Mouse (Mus musculus): Measurements from ENCODE around the gene Fhad1. TPM values are rescaled to one million over a fixed set of nuclear protein-coding genes. Genes with fewer than 3 reads are reported as not detected.
"Not testable (repeated sequence)": the region's sequence is repeated elsewhere in the genome, so short reads cannot be mapped to it uniquely, and the experiment has no call there.

The Fhad1 gene
- polyA plus RNA-seq, 1 experiment from 2014 or later: 3.7 TPM

DNA sequence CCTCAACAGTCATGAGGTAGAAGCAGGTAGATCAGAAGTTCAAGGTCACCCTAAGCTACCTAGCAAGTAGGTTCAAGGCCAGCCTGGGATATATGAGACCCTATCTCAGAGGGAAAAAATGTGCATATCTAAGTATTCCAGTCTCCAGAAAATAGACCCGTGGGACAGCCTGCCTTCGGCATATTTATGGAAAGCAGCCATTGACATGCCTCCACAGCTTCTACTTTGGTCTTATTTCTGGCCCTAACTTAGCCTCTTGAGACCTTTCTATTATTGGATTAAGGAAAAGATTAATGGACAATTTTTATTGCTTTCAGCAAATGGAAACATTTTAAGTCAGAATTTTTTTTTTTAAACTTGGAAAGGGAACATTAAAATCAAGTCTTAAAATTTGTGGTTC lies 12.1 kb upstream of the Fhad1 start:
- Histone ChIP-seq H3K36me3 (peaks cover 14% of the 10 kb centered on the region), H3K4me2 (replicated peaks) (no peak overlapping the region), H3K9me3 (no peaks in the 10 kb centered on the region), H3K27me3 (no peaks in the 10 kb centered on the region), H3K9ac (no peak overlapping the region), H3K4me1 (no peaks in the 10 kb centered on the region), H3K27ac (no peak overlapping the region), H3K4me3 (no peak overlapping the region)
- no peak for ATAC-seq (ENCODE audit: low FRiP score, low read depth)
- WGBS: 54% methylated on average over 2 of the region's 2 CpGs

DNA sequence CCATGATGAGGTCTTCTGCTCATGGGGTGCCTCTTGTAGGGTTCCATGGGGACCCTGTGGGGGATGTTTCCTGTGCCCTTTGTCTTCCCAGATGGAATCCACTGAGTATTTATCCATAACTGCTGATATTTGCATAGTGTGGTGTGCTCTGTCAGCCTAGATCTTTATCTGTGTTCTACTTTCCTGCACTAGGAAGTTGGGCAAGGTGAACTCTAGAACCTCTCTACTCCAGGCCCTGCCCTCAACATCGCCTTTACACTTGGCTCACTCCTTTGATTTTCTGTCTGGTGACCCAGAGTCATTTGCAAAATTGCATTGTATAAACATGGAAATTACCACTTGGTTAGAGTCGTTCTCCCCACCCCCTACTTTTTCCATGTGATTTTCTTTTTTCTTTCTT lies 9.7 kb upstream of the Fhad1 start:
- 94% methylated on average over 2 of the region's 2 CpGs for WGBS
- H3K4me2 ChIP-seq (replicated peaks): no peak overlapping the region
- H3K9me3 ChIP-seq: no peaks in the 10 kb centered on the region
- no peaks in the 10 kb centered on the region for H3K4me1 ChIP-seq
- H3K4me3 ChIP-seq: no peak overlapping the region
- H3K36me3 ChIP-seq: no peaks in the 10 kb centered on the region
- ATAC-seq (ENCODE audit: low FRiP score, low read depth): no peak
- no peak overlapping the region for H3K27ac ChIP-seq
- no peaks in the 10 kb centered on the region for H3K27me3 ChIP-seq
- H3K9ac ChIP-seq: no peak overlapping the region

- 77% methylated on average over 4 of the region's 4 CpGs for WGBS
Observed at GRCm38 (mm10) chr4:142023166-142023565, 8.3 kb upstream of the Fhad1 start.

GRCm38 (mm10) chr4:142017686-142018085 lies 2.8 kb upstream of the Fhad1 start:
- peaks cover 27% of the 10 kb centered on the region for H3K4me1 ChIP-seq
- no peaks in the 10 kb centered on the region for H3K36me3 ChIP-seq
- 50% methylated on average over 15 of the region's 15 CpGs for WGBS
- ATAC-seq (ENCODE audit: low FRiP score, low read depth): no peak
- H3K27ac ChIP-seq: no peak overlapping the region
- no peak overlapping the region for H3K4me3 ChIP-seq
- no peak overlapping the region for H3K4me2 ChIP-seq (replicated peaks)
- H3K9ac ChIP-seq: no peak overlapping the region
- H3K27me3 ChIP-seq: peaks cover 33% of the 10 kb centered on the region
- H3K9me3 ChIP-seq: no peaks in the 10 kb centered on the region

More at GRCm38 (mm10) chr4:142023166-142023565, 8.3 kb upstream of the Fhad1 start:
- Histone ChIP-seq H3K9ac (no peak overlapping the region), H3K9me3 (no peaks in the 10 kb centered on the region), H3K4me2 (replicated peaks) (no peak overlapping the region), H3K4me1 (peaks cover 1% of the 10 kb centered on the region), H3K27me3 (no peaks in the 10 kb centered on the region), H3K27ac (no peak overlapping the region), H3K36me3 (no peaks in the 10 kb centered on the region), H3K4me3 (no peak overlapping the region)
- no peak for ATAC-seq (ENCODE audit: low FRiP score, low read depth)

DNA sequence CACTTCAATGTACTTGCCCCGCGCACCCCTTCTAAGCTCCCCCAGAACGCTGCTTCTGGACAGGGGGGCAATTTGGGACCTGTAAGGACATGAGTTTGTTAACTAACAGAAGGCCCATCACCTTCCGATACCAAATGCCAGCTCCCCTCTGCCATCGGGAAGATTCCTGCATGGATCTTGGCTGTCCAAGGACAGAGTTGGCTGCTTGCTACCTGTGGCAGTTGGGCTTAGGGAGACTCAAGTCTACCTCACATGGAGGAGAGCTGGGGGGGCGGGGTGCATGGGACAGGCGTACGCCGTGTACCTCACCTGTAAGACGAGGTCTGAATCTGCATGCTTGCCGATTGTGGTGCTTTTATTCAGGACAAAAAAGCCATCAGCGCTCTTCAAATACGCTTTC lies 3.6 kb downstream of the Fhad1 start:
- H3K4me1 ChIP-seq: peaks cover 20% of the 10 kb centered on the region
- peaks cover 23% of the 10 kb centered on the region for H3K27me3 ChIP-seq
- no peaks in the 10 kb centered on the region for H3K9me3 ChIP-seq
- no peak overlapping the region for H3K27ac ChIP-seq
- H3K4me3 ChIP-seq: no peak overlapping the region
- WGBS: 92% methylated on average over 13 of the region's 13 CpGs
- no peak for ATAC-seq (ENCODE audit: low FRiP score, low read depth)
- H3K36me3 ChIP-seq: no peaks in the 10 kb centered on the region
- no peak overlapping the region for H3K4me2 ChIP-seq (replicated peaks)
- H3K9ac ChIP-seq: no peak overlapping the region

DNA sequence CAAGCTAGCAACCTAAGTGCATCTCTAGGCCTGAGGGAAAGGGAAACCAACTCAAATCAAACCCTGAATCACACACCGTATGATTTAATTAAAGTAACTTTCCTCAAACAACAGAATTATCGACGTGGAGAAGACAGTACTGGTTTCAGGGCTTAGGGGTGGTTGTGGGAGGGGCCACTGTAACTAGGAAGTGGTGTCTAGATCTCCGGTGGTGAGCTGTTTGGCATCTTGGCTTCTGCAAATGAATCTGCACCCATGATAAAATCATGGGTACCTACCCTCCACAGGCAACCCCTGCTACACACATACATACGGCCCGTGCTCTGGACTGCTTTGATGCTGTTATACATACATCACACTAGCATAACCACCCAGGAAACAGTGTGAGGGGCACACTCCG lies 4.4 kb downstream of the Fhad1 start:
- Histone ChIP-seq H3K9me3 (no peaks in the 10 kb centered on the region), H3K9ac (no peak overlapping the region), H3K4me2 (replicated peaks) (no peak overlapping the region), H3K36me3 (no peaks in the 10 kb centered on the region), H3K4me1 (peaks cover 21% of the 10 kb centered on the region), H3K27me3 (peaks cover 20% of the 10 kb centered on the region), H3K27ac (no peak overlapping the region), H3K4me3 (no peak overlapping the region)
- no peak for ATAC-seq (ENCODE audit: low FRiP score, low read depth)
- WGBS: 76% methylated on average over 7 of the region's 7 CpGs

- H3K27ac ChIP-seq: no peak overlapping the region
- peaks cover 4% of the 10 kb centered on the region; the same call in 1 of the 2 replicates for H3K27me3 ChIP-seq
- no peak overlapping the region for H3K4me3 ChIP-seq
- 0 out of 2 replicates have a peak, but pooled peaks have one; percentile 12 for ATAC-seq (ENCODE audit: low FRiP score, low read depth)
- no peaks in the 10 kb centered on the region for H3K9me3 ChIP-seq
- no peak overlapping the region for H3K4me2 ChIP-seq (replicated peaks)
- H3K4me1 ChIP-seq: peaks cover 13% of the 10 kb centered on the region
- no peaks in the 10 kb centered on the region for H3K36me3 ChIP-seq
- 16% methylated on average over 11 of the region's 11 CpGs for WGBS
- H3K9ac ChIP-seq: 0 out of 2 replicates have a peak overlapping the region, but pooled peaks have one; percentile 8
Observed at GRCm38 (mm10) chr4:142008206-142008605, 6.7 kb downstream of the Fhad1 start.

DNA sequence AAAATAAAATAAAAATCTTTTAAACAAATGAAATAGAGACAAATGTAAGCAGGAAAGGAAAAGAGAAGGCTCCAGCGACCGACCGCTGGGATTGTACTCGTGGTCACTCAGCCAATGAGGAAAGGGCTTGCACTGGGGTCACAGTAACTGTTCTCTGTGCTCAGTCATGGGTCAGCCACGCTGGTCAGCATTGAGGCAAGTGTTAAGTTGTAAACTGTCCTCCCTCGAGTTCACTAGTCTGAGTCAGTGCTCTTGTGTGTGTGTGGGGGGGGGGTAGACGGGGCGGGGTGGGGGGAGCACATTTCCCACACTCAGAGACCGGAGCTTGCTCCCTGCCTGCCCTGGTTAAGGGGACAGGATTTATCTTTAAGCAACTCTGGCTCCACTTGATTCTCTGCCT lies 14.3 kb downstream of the Fhad1 start:
- H3K4me1 ChIP-seq: peaks cover 9% of the 10 kb centered on the region
- no peaks in the 10 kb centered on the region for H3K27me3 ChIP-seq
- H3K9ac ChIP-seq: no peak overlapping the region
- no peak overlapping the region for H3K27ac ChIP-seq
- no peaks in the 10 kb centered on the region for H3K9me3 ChIP-seq
- ATAC-seq (ENCODE audit: low FRiP score, low read depth): 0 out of 2 replicates have a peak, but pooled peaks have one; percentile 37
- WGBS: 59% methylated on average over 9 of the region's 9 CpGs
- H3K36me3 ChIP-seq: no peaks in the 10 kb centered on the region
- H3K4me3 ChIP-seq: no peak overlapping the region
- H3K4me2 ChIP-seq (replicated peaks): no peak overlapping the region

DNA sequence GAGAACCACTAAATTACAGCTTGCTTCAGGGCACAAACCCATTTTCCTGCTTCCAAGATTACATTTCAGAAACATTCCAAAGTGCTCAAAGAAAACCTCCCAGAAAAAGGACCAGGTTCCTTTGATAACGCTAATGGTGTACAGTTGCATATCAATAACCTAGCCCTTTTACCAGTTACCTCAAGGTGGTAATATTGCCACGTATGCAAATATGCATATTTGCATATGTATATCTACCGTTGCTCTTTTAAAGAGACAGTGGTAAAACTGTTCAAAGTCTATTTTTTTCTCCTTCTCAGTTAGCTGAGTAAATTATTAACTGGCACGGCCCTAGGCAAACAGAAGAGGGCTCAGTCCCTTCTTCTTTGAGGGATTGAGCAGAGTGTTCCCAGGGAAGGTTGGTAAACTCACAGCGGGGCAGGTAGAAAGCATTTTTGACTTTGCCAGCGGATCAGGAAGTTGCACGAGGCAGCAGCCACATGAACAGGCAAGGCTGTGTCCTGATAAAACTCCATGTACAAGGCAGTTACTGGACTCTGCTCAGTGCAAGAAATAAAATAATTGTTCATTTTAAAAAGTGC lies 15.3 kb downstream of the Fhad1 start:
- peaks cover 7% of the 10 kb centered on the region for H3K4me1 ChIP-seq
- H3K4me3 ChIP-seq: no peak overlapping the region
- ATAC-seq (ENCODE audit: low FRiP score, low read depth): no peak
- H3K27ac ChIP-seq: no peak overlapping the region
- H3K27me3 ChIP-seq: no peaks in the 10 kb centered on the region
- no peaks in the 10 kb centered on the region for H3K9me3 ChIP-seq
- H3K9ac ChIP-seq: no peak overlapping the region
- H3K4me2 ChIP-seq (replicated peaks): no peak overlapping the region
- no peaks in the 10 kb centered on the region for H3K36me3 ChIP-seq
- WGBS: 66% methylated on average over 7 of the region's 7 CpGs

GRCm38 (mm10) chr4:141998282-141998821 lies 16.5 kb downstream of the Fhad1 start:
- no peaks in the 10 kb centered on the region for H3K27me3 ChIP-seq
- peaks cover 7% of the 10 kb centered on the region for H3K4me1 ChIP-seq
- no peaks in the 10 kb centered on the region for H3K36me3 ChIP-seq
- 10% methylated on average over 11 of the region's 11 CpGs for whole genome bisulfite sequencing
- no peaks in the 10 kb centered on the region for H3K9me3 ChIP-seq
- peak; percentile 51; the same call in 1 of the 2 replicates for ATAC-seq (ENCODE audit: low FRiP score, low read depth)
- H3K4me2 ChIP-seq (replicated peaks): peak overlapping the region; percentile 60
- H3K4me3 ChIP-seq: peak overlapping the region; percentile 40
- no peak overlapping the region for H3K27ac ChIP-seq
- 0 out of 2 replicates have a peak overlapping the region, but pooled peaks have one; percentile 8 for H3K9ac ChIP-seq

- Histone ChIP-seq H3K4me1 (peaks cover 7% of the 10 kb centered on the region), H3K4me3 (no peak overlapping the region), H3K9ac (no peak overlapping the region), H3K4me2 (replicated peaks) (no peak overlapping the region), H3K36me3 (no peaks in the 10 kb centered on the region), H3K27me3 (no peaks in the 10 kb centered on the region), H3K9me3 (no peaks in the 10 kb centered on the region), H3K27ac (no peak overlapping the region)
- ATAC-seq (ENCODE audit: low FRiP score, low read depth): no peak
- 74% methylated on average over 3 of the region's 3 CpGs for WGBS
Observed at GRCm38 (mm10) chr4:141996880-141997279, 18.0 kb downstream of the Fhad1 start.

GRCm38 (mm10) chr4:141996086-141996485 lies 18.8 kb downstream of the Fhad1 start:
- H3K36me3 ChIP-seq: no peaks in the 10 kb centered on the region
- no peak overlapping the region for H3K9ac ChIP-seq
- no peak overlapping the region for H3K4me2 ChIP-seq (replicated peaks)
- no peaks in the 10 kb centered on the region for H3K27me3 ChIP-seq
- ATAC-seq (ENCODE audit: low FRiP score, low read depth): no peak
- no peak overlapping the region for H3K4me3 ChIP-seq
- no peak overlapping the region for H3K27ac ChIP-seq
- peaks cover 7% of the 10 kb centered on the region for H3K4me1 ChIP-seq
- WGBS: 71% methylated on average over 7 of the region's 7 CpGs
- H3K9me3 ChIP-seq: no peaks in the 10 kb centered on the region

- not testable (repeated sequence) for H3K9ac ChIP-seq; H3K27me3 ChIP-seq; H3K4me3 ChIP-seq; ATAC-seq (ENCODE audit: low FRiP score, low read depth); H3K4me1 ChIP-seq; H3K27ac ChIP-seq; H3K36me3 ChIP-seq; H3K4me2 ChIP-seq (replicated peaks); H3K9me3 ChIP-seq
- WGBS: 48% methylated on average over 2 of the region's 2 CpGs
Observed at GRCm38 (mm10) chr4:141994062-141994471, 20.8 kb downstream of the Fhad1 start.
